Mouse (Mus musculus) 3T3-L1 (cell line): ENCODE measurements around the gene Serpina3j.
"Not testable (repeated sequence)": the region's sequence is repeated elsewhere in the genome, so short reads cannot be mapped to it uniquely, and the experiment has no call there.

Experiments
- DNase-seq: peaks from one replicate; pipeline ENCODE4 v3.0.0-alpha.2; 2015; ENCODE audit warnings: low read depth, low spot score

Gene Serpina3j

DNA sequence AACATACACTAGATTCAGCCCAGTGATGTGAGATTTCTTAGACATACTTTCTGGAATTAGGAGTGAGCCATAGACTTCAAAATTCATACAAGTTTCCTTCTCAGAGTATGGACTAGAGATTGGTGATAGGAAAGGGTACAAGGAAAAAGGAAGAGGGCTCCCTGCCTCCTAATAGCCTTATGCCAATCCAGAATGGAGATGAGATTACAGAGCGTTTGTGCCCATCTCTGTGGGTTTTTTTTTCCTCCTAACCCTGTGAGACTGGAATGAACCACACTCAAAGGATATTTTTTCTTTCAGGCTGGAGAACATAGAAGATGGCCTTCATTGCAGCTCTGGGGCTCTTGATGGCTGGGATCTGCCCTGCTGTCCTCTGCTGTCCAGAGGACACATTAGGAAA is at the start of gene Serpina3j:
TSS of gene Serpina3j (plus strand) at position 301 of the 400 bp plus-strand sequence.
- DNase-seq: no peak

- no peak for DNase-seq
Observed at GRCm38 (mm10) chr12:104266374-104266773, 48.0 kb upstream of the Serpina3j start.

DNA sequence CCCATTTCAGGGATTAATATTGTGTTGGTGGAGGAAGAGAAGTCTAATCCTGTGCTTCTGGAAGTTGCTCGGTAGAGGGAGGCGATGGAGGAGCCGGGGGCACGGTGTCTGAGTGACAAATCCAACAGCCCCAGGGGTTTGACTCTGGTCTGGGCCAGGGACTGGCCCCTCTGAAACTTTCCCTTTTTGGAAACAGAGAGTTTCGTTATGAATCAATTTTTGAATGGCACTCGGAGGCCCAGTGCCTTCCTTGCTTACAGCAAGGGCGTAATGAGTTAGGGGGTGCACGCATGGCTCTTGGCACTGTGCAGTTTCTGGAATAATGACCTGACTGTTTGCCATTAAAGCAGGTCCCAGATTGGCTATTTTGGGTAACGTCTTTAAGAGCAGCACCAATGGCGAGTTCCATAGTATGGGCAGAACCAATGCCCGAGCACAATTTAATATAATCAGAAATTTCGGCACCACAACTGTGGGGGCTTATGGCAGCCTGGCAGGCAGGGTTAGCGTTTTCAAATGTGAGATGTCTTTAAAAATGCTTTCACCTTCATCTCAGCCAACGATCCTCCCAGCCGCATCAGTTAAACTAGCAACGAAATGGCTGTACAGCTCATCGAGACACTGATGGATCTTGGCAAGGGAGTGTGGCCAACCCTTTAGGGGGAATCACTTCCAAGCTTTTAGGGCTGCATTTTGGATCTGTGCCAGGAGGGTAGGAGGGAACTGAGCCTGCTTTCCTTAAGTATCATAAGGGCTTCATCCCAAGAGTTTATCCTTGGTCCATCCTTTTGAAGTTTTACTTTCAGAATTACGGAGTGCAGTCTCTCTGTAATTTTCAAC is 35.9 kb upstream of the Serpina3j start:
- DNase-seq: no peak

DNA sequence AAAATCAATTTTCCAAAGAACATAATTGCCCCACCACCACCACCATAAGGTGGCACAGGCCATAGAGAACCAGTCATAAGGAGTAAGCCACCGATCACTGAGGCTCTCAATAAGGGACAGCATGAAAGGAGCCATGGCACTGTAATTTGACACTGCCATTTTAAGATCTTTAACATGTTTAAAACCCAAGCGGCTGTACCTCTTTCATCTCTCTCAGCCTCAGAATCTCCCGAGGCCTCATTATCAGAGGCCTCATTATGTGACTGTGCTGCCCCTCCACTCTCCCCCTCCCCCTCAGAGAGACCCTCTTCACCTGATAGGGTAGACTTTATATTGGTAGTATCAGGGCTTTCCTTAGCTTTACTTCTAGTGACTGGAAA is 35.3 kb upstream of the Serpina3j start:
- no peak for DNase-seq

- no peak for DNase-seq
Observed at GRCm38 (mm10) chr12:104283380-104283779, 31.0 kb upstream of the Serpina3j start.

- DNase-seq: no peak
Observed at GRCm38 (mm10) chr12:104288336-104288735, 26.0 kb upstream of the Serpina3j start.

GRCm38 (mm10) chr12:104289872-104290271 is 24.5 kb upstream of the Serpina3j start:
- no peak for DNase-seq

DNA sequence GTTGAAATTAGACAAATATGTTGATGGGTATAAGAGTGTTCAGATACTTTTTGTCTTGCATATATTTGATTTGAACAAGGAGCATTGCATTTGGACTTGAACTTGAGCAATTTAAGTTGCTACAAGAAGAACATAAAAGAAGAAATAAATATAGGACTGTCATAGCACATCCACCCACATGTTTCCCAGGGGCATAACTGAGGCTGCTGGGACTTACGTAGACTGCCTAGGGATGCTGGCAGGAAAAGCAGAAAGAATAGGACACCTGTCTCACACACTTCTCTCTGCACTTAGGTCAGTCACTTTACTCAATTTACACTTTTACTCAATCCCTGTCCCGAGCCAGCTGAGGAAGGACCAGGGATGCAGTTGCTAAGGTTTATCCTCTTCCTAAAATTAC is 20.4 kb upstream of the Serpina3j start:
- no peak for DNase-seq

DNA sequence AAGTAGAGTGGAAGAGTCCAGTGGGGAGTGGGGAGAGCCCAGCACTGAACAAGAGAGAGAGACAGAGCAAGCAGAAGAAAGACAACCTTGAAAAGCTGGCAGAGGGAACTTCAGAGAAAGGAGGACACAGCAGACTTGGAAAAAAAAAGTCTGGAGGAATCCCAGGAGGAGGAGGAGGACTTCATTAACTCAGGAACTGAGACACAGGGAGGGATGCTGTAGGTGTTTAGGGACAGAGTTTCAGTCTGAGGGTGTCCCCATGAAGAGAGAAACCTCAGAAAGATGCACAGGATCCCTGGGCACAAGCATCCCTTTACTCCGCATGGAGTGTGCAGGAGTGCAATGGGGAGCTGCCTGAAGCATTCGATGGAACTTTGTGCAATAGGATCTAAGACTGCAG is 16.3 kb upstream of the Serpina3j start:
- DNase-seq: no peak

DNA sequence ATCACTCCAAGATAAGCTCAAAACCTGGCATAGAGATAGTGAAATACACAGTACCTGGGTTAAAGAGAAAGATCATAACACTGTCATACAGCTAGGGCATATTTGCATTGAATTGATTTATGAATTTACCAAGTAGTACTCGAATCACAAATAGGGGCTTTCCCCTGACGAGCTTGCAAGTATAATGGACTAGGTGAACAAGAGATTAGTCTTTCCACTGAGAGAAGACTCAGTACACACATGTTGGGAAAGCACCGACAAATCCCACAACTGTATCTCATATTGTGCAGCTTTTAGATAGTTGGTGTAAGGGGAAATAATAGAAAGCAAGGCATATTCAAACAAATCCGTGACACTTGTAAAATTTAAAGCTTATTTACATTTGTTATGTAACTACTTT is 8.4 kb upstream of the Serpina3j start:
- no peak for DNase-seq

GRCm38 (mm10) chr12:104322454-104322853 is 8.1 kb downstream of the Serpina3j start:
- peak; percentile 13 for DNase-seq

DNA sequence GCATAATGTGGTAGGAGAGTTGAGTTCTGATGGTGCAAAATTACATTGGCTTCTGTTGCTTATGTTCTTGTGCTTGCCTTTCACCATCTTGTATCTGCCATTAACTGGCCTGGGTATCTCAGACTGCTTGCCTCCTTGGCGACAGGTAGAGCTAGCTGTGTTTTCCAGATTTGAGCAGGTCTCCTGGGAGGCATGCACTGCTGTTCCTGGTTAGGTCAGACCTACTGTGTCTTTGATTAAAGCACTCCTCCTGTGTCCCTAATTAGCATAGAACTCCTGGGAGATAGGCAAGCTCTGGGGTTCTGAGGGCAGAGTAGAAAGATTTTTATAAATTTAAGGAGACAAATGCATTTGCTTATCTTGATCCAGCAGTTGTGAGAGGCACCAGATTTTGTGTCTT is 17.3 kb downstream of the Serpina3j start:
- DNase-seq: no peak

GRCm38 (mm10) chr12:104336873-104337272 is 22.5 kb downstream of the Serpina3j start:
- not testable (repeated sequence) for DNase-seq

- DNase-seq: not testable (repeated sequence)
Observed at GRCm38 (mm10) chr12:104338226-104338625, 23.9 kb downstream of the Serpina3j start, which contains the start of the genes Serpina3k and Serpina3m. Gene Serpina3k (plus strand): TSS chr12:104338486. Gene Serpina3m (plus strand): TSS chr12:104338486.

- DNase-seq: no peak
Observed at GRCm38 (mm10) chr12:104338705-104339104, 24.4 kb downstream of the Serpina3j start.

DNA sequence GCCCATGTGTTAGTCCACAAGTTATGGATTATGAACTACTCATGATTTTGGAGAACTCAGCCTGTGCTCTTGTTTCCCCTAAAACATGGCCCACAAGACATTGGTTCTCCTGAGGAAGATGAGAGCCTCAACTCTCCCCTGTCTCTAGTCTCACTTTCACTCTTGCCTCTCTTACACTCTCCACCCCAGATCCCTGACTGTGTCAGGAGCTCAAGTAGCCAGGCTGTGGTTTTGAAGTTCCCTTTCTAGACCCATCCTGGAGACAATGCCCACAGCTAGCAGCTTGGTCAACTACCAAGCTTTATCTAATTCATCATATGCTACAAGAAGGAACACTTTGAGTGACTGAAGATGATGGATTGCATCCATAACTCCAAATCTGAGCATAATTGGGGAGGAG is 28.1 kb downstream of the Serpina3j start:
- DNase-seq: not testable (repeated sequence)

DNA sequence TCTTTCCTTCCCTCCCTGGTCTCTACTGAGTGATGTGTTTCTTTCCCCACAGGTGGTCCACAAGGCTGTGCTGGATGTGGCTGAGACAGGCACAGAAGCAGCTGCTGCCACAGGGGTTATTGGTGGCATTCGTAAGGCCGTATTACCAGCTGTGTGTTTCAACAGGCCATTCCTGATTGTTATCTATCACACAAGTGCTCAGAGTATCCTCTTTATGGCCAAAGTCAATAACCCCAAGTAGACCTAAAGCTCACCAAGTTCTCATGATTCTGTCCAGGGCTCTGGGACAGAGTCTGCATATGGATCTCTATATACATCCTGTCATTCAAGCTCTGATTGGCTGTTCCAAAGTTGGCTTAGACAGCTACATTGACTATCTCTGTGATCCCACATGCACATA is 30.8 kb downstream of the Serpina3j start:
- no peak for DNase-seq

DNA sequence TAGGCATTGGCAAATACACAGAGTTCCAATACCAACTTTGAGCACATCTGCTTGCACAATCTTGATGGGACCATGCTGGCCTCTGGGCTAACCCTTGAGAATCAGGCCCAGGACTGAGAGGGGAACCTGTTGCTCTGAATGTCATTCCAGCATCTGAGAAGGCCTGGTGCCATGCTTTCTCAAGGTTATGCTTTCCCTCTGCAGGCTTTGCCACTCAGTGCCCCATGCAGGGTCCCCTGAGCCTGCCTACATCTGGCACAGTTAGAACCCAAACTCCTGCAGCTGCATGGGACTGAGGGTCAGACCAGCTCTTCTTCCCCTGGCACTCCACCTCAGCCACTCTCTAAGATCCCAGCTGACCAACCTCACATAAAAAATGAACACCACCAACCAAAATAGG is 31.4 kb downstream of the Serpina3j start:
- DNase-seq: no peak

DNA sequence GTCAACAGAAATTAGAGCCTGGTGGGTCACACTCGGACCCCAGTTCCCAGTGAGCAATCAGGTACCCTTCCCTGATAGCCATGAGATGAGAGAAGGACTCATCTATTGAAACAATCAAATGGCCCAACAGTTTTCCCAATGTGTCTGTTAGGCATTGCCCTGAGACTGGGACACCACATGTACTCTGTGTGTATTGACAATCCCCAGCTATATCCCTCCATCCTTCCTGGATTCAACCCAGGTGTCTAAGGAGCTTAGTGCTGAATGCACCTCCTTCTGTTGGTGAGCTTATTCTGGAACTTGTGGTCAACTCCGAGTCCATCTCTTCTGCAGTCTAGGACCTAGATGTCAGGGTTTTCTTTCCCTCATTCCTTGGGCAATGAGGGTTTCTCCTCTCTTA is 32.7 kb downstream of the Serpina3j start:
- DNase-seq: no peak

DNA sequence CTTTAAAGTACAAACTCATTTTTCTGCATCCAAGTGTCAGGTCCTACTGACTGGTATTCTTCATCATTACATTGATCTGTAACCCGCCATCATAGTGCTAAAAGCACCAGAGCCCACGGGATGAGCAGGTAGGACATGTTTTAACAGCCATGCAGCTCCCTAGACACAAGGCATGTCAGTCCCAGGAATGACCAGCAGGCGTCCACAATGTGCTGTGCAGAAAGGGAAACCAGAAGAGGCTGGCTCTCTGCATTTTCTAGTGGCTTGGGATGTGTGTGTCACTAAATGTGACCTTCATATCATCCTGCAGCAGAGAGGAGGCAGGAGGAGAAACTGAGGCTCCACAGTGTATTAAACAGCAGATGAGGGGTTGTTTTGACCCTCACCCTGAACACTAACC is 37.5 kb downstream of the Serpina3j start:
- DNase-seq: peak; percentile 67

GRCm38 (mm10) chr12:104356006-104356405 is 41.7 kb downstream of the Serpina3j start:
- no peak for DNase-seq

GRCm38 (mm10) chr12:104369986-104370385 is 55.6 kb downstream of the Serpina3j start:
- DNase-seq: no peak
